Mouse (Mus musculus): Measurements from ENCODE around the gene Vmn2r40. TPM values are rescaled to one million over a fixed set of nuclear protein-coding genes. Genes with fewer than 3 reads are reported as not detected.
"Not testable (repeated sequence)": the region's sequence is repeated elsewhere in the genome, so short reads cannot be mapped to it uniquely, and the experiment has no call there.

The Vmn2r40 gene
- total RNA-seq (2017): not detected in 2 replicates

- ATAC-seq (replicated peaks; ENCODE audit: low read depth, poor library complexity, severe bottlenecking): not testable (repeated sequence)
Observed at GRCm38 (mm10) chr7:8931335-8931734, at the start of gene Vmn2r40. Gene Vmn2r40, minus strand, starts transcription at chr7:8931435.

Other genes with a start within 250 kb of the Vmn2r40 start
- not detected in 2 replicates for gene Vmn2r39, start 99.4 kb upstream of the Vmn2r40 start, total RNA-seq (2017)
- not detected in 2 replicates for gene Vmn2r38, start 166.4 kb upstream of the Vmn2r40 start, total RNA-seq (2017)

All from common myeloid progenitor, adult 5-6 weeks (primary cell).